In the genomic region with DNA sequence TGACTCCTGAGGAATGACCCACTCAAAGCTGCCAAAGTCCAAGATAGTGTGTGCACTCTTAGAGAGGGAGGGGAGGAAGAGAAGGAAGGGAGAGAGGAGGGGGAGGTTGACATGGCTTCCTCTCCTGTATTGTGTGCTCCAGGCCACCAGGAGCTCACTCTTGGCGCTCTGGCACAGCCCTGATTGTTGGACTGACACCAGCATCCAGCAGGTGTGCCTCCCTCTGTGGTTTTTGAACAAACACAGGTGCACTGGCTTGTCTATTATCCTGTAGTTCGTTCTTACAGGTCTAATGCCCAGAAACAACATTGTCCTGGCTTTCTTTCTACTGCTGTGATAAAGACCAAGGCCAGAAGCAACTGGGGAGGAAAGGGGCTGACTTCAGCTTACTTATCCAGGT, we compare ENCODE assay signal across 25 mouse cellular contexts.
"Had no signal": no experiment of that assay in that cellular context is flagged by ENCODE, and none has a peak within 500 bp of the region (broad histone marks: within the 10 kb centered on the region; RNA-seq: fewer than 3 reads in every experiment).

No protein-coding gene starts in this region.

- DNase-seq: gastrocnemius, postnatal 14 days; gastrocnemius, postnatal 36 days; heart, adult 11 months; heart, adult 2 months; heart, postnatal 14 days; heart, postnatal 36 days; kidney, adult 11 months; kidney, adult 2 months; kidney, adult 9 months; kidney, postnatal 14 days; kidney, postnatal 36 days; layer of hippocampus, adult 9-11 months; liver had no signal

- H3K4me1 ChIP-seq: hindbrain, embryonic 13.5 days; hindbrain, embryonic 15.5 days; limb, embryonic 12.5 days had no signal

- H3K9me3 ChIP-seq: heart, embryonic 13.5 days; heart, embryonic 15.5 days; hindbrain, embryonic 13.5 days; hindbrain, embryonic 15.5 days; kidney, embryonic 15.5 days; limb, embryonic 10.5 days; limb, embryonic 12.5 days had no signal

- H3K36me3 ChIP-seq: heart, embryonic 13.5 days; heart, embryonic 15.5 days; hindbrain, embryonic 13.5 days; hindbrain, embryonic 15.5 days; kidney, embryonic 15.5 days; limb, embryonic 10.5 days; limb, embryonic 12.5 days had no signal

- H3K4me3 ChIP-seq: heart, adult 2 months; heart, embryonic 13.5 days; heart, embryonic 15.5 days; hindbrain, embryonic 13.5 days; hindbrain, embryonic 15.5 days; kidney, embryonic 15.5 days; left cerebral cortex, adult 2 months; limb, embryonic 10.5 days; limb, embryonic 12.5 days had no signal

- H3K27ac ChIP-seq: heart, adult 2 months; heart, embryonic 15.5 days; hindbrain, embryonic 13.5 days; hindbrain, embryonic 15.5 days; hindbrain, postnatal 0 days; kidney, embryonic 15.5 days; kidney, postnatal 0 days; left cerebral cortex, adult 2 months; limb, embryonic 10.5 days; limb, embryonic 12.5 days had no signal

- ATAC-seq: hindbrain, postnatal 0 days had no signal

- H3K4me2 ChIP-seq: heart, embryonic 11.5 days; heart, embryonic 13.5 days; heart, embryonic 15.5 days; hindbrain, embryonic 13.5 days; hindbrain, embryonic 15.5 days; kidney, embryonic 15.5 days; limb, embryonic 12.5 days; liver, embryonic 11.5 days had no signal

- H3K27me3 ChIP-seq: heart, embryonic 13.5 days; hindbrain, embryonic 13.5 days; hindbrain, embryonic 15.5 days; kidney, embryonic 15.5 days; limb, embryonic 12.5 days had no signal

- H3K9ac ChIP-seq: heart, embryonic 13.5 days; heart, embryonic 15.5 days; hindbrain, embryonic 13.5 days; hindbrain, embryonic 15.5 days; kidney, embryonic 15.5 days; limb, embryonic 12.5 days had no signal
